Mouse (Mus musculus): Measurements from ENCODE around the gene Lrsam1.

DNA sequence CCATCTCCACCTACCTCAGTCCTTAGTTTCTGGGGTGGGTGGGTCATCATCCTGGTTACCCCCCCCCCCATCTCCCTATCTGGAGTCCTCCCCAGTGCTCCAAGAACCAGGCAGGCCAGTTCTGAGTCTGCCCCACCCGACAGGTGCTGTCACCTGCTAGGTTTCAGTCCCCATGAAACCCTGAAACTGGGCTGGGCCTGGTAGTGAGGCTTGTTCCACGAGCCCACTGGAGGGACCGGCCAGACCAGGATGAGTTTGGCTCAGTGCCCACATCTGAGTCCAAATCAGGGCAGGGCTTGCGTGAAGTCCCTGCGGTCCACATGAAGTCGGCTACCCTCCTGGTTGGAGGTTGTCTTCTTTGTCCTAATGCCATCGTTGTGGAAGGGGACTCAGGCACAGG lies 62.4 kb downstream of the Lrsam1 start:
- TF ChIP-seq POLR2A (IDR thresholded peaks at IDR 0.05; ENCODE audit: borderline replicate concordance, control insufficient read depth, low read depth, low read length) (no peak), CTCF (IDR thresholded peaks at IDR 0.05; ENCODE audit: control insufficient read depth, insufficient read depth, low read length) (no peak)
